ENCODE assay signal across 15 mouse cellular contexts in genomic region chr13:83615875-83616274, GRCm38 (mm10).
"Had no signal": no experiment of that assay in that cellular context is flagged by ENCODE, and none has a peak within 500 bp of the region (broad histone marks: within the 10 kb centered on the region; RNA-seq: fewer than 3 reads in every experiment).

No protein-coding gene starts in this region.

- H3K4me2 ChIP-seq: limb, embryonic 12.5 days; limb, embryonic 15.5 days; liver, embryonic 11.5 days; lung, embryonic 14.5 days; midbrain, embryonic 12.5 days; midbrain, embryonic 15.5 days had no signal

- H3K36me3 ChIP-seq: limb, embryonic 12.5 days; limb, embryonic 15.5 days; midbrain, embryonic 12.5 days; midbrain, embryonic 15.5 days had no signal

- ATAC-seq: intestine, postnatal 0 days; liver, postnatal 0 days; lung, postnatal 0 days; midbrain, embryonic 15.5 days had no signal

- DNase-seq: kidney, adult 2 months; kidney, postnatal 36 days; layer of hippocampus, adult 9-11 months; left cerebral cortex, postnatal 4 days; liver, postnatal 0 days; lung, embryonic 14.5 days; thymus, adult 18-20 months; thymus, postnatal 36 days had no signal

- H3K4me3 ChIP-seq: limb, embryonic 12.5 days; limb, embryonic 15.5 days; midbrain, embryonic 12.5 days; midbrain, embryonic 15.5 days had no signal

- H3K27me3 ChIP-seq: limb, embryonic 12.5 days; limb, embryonic 15.5 days; midbrain, embryonic 12.5 days; midbrain, embryonic 15.5 days had no signal
